Mouse (Mus musculus) hindbrain, postnatal 0 days (tissue): ENCODE measurements around the gene Zfp316. TPM values are rescaled to one million over a fixed set of nuclear protein-coding genes. Genes with fewer than 3 reads are reported as not detected.

ENCODE experiments used
- ATAC-seq: fragments of 200-750 bp; cut with Nextera tagmentation; 2 replicates; pipeline ENCODE4 v1.8.0; 2017; ENCODE audit warnings: mild to moderate bottlenecking, moderate TSS enrichment, moderate library complexity
- DNase-seq: peaks from one replicate; pipeline ENCODE4 v3.0.0-alpha.2; 2015; ENCODE audit warnings: low spot score
- H3K27ac ChIP-seq: fragments of 300-500 bp; sonication (generic); 2 replicates; pipeline ENCODE4 v1.5.1; 2014; ENCODE audit warnings: mild to moderate bottlenecking
- H3K27me3 ChIP-seq: fragments of 300-500 bp; sonication (generic); 2 replicates; pipeline ENCODE4 v1.6.1; 2014; ENCODE audit warnings: low read length, mixed read lengths; ENCODE audit not compliant: insufficient read depth
- H3K36me3 ChIP-seq: fragments of 300-500 bp; sonication (generic); 2 replicates; pipeline ENCODE4 v1.6.1; 2014; ENCODE audit warnings: low read length, mixed read lengths; ENCODE audit not compliant: insufficient read depth
- H3K4me1 ChIP-seq: fragments of 300-500 bp; sonication (generic); 2 replicates; pipeline ENCODE4 v1.6.1; 2014; ENCODE audit warnings: antibody characterized with exemption, low read length, mixed read lengths; ENCODE audit not compliant: insufficient read depth
- H3K4me2 ChIP-seq: fragments of 300-500 bp; sonication (generic); 2 replicates; pipeline ENCODE4 v1.6.1; 2014; ENCODE audit warnings: low read depth, mild to moderate bottlenecking, low read length, moderate library complexity, mixed read lengths
- H3K4me3 ChIP-seq: fragments of 300-500 bp; sonication (generic); 2 replicates; pipeline ENCODE4 v1.5.1; 2014; ENCODE audit warnings: low read length
- H3K9ac ChIP-seq: fragments of 300-500 bp; sonication (generic); replicated peaks from 2 replicates; pipeline ENCODE4 v1.6.1; 2014; ENCODE audit warnings: mild to moderate bottlenecking, low read length, moderate library complexity, mixed read lengths
- H3K9me3 ChIP-seq: fragments of 300-500 bp; sonication (generic); 2 replicates; pipeline ENCODE4 v1.6.1; 2016; ENCODE audit warnings: low read length, mixed read lengths
- CTCF ChIP-seq: IDR thresholded peaks from 2 replicates; pipeline ENCODE4 v1.5.1; 2016; ENCODE audit warnings: antibody characterized with exemption, control low read depth, low read depth
- WGBS: fragments of 180-500 bp; shearing (Covaris S2); extraction: QIAGEN DNeasy Blood & Tissue Kit; methylation state at CpG from one replicate; pipeline ENCODE4 v1.1.7; 2014; 5-methylcytosine and 5-hydroxymethylcytosine counted together
- polyA plus RNA-seq: library from polyadenylated mRNA; unstranded; fragments of >200 nt; fragmentation: Nextera tagmentation; extraction: Ambion mirVana; gene quantifications from 2 replicates; pipeline ENCODE4 v1.2.1, GENCODE M21; 2015
- total RNA-seq: library from RNA; depleted of rRNA; stranded (reverse); fragments of >200 nt; gene quantifications from 2 replicates; pipeline ENCODE4 v1.2.3, GENCODE M21; 2014; rRNA removed

Gene Zfp316
- total and polyA plus RNA-seq, 2 experiments from 2014 or later = 5.4 to 28.0 TPM

GRCm38 (mm10) chr5:143205015-143205414, 64.8 kb downstream of the Zfp316 start:
- 71% methylated on average over 3 of the region's 3 CpGs for WGBS
- no peaks in the 10 kb centered on the region for H3K9me3 ChIP-seq
- no peak for ATAC-seq
- no peaks in the 10 kb centered on the region for H3K27me3 ChIP-seq
- H3K36me3 ChIP-seq = no peaks in the 10 kb centered on the region
- H3K9ac ChIP-seq = no peak overlapping the region
- H3K27ac ChIP-seq = no peak overlapping the region
- DNase-seq = no peak
- no peak; the same call in 1 of the 2 replicates for TF ChIP-seq CTCF
- H3K4me1 ChIP-seq = no peaks in the 10 kb centered on the region
- no peak overlapping the region for H3K4me2 ChIP-seq
- H3K4me3 ChIP-seq = no peak overlapping the region

Other genes with a start within 250 kb of the Zfp316 start
- gene Rnf216, start 157.0 kb downstream of the Zfp316 start, total RNA-seq = 28.0 and 32.7 TPM in 2 replicates
- 25.3 and 29.7 TPM in 2 replicates for gene Rnf216, start 157.0 kb downstream of the Zfp316 start, polyA plus RNA-seq
- not detected in 2 replicates for gene Olfr718-ps1, start 122.4 kb downstream of the Zfp316 start, total RNA-seq
- not detected in 2 replicates for gene Olfr718-ps1, start 122.4 kb downstream of the Zfp316 start, polyA plus RNA-seq
- gene Rbak, start 89.2 kb downstream of the Zfp316 start, total RNA-seq = 11.8 and 13.3 TPM in 2 replicates
- gene Rbak, start 89.2 kb downstream of the Zfp316 start, polyA plus RNA-seq = 9.3 and 10.0 TPM in 2 replicates
- 0.11 TPM in 1 of 2 replicates, not detected in the other for gene Spdye4b, start 89.0 kb downstream of the Zfp316 start, total RNA-seq
- gene Spdye4b, start 89.0 kb downstream of the Zfp316 start, polyA plus RNA-seq = not detected in 2 replicates
- 0.84 TPM in 1 of 2 replicates, not detected in the other for gene Spdye4a, start 43.1 kb downstream of the Zfp316 start, total RNA-seq
- not detected in 2 replicates for gene Spdye4a, start 43.1 kb downstream of the Zfp316 start, polyA plus RNA-seq
- gene Zfp12, start 34.9 kb downstream of the Zfp316 start, total RNA-seq = 32.6 and 33.5 TPM in 2 replicates
- 12.2 and 12.3 TPM in 2 replicates for gene Zfp12, start 34.9 kb downstream of the Zfp316 start, polyA plus RNA-seq
- gene Zfp853, start 23.6 kb upstream of the Zfp316 start, total RNA-seq = 31.7 and 33.5 TPM in 2 replicates
- 0.53 and 0.61 TPM in 2 replicates for gene Zfp853, start 23.6 kb upstream of the Zfp316 start, polyA plus RNA-seq
- gene E130309D02Rik, start 45.3 kb upstream of the Zfp316 start, total RNA-seq = 42.0 and 44.4 TPM in 2 replicates
- gene E130309D02Rik, start 45.3 kb upstream of the Zfp316 start, polyA plus RNA-seq = 21.7 and 23.9 TPM in 2 replicates
- 79.6 and 84.4 TPM in 2 replicates for gene Zdhhc4, start 59.2 kb upstream of the Zfp316 start, total RNA-seq
- 92.1 and 96.7 TPM in 2 replicates for gene Zdhhc4, start 59.2 kb upstream of the Zfp316 start, polyA plus RNA-seq
- 2.4 and 5.1 TPM in 2 replicates for gene Grid2ip, start 87.3 kb upstream of the Zfp316 start, total RNA-seq
- 1.2 and 2.3 TPM in 2 replicates for gene Grid2ip, start 87.3 kb upstream of the Zfp316 start, polyA plus RNA-seq
- gene Kdelr2, start 133.8 kb upstream of the Zfp316 start, total RNA-seq = 91.8 and 108 TPM in 2 replicates
- gene Kdelr2, start 133.8 kb upstream of the Zfp316 start, polyA plus RNA-seq = 140 and 143 TPM in 2 replicates
- 30.1 and 30.5 TPM in 2 replicates for gene Daglb, start 194.6 kb upstream of the Zfp316 start, total RNA-seq
- 19.3 and 20.3 TPM in 2 replicates for gene Daglb, start 194.6 kb upstream of the Zfp316 start, polyA plus RNA-seq